Mouse (Mus musculus) neural tube, postnatal 0 days (tissue): ENCODE data around the gene Gstm2. TPM values are rescaled to one million over a fixed set of nuclear protein-coding genes. Genes with fewer than 3 reads are reported as not detected.

ENCODE experiments used
- polyA plus RNA-seq: library from polyadenylated mRNA; unstranded; fragments of >200 nt; fragmentation: Nextera tagmentation; extraction: Ambion mirVana; gene quantifications from 2 replicates; pipeline ENCODE4 v1.2.1, GENCODE M21; 2015

Gene Gstm2
- polyA plus RNA-seq: 12.0 and 19.7 TPM in 2 replicates

GRCm38 (mm10) chr3:107986041-107986562, at the start of gene Gstm2:
Gene Gstm2 (minus strand): TSS chr3:107986453.

GRCm38 (mm10) chr3:108017473-108018189, 31.4 kb upstream of the Gstm2 start, which contains the start of gene Gstm1:
Gene Gstm1 (minus strand): TSS chr3:108017973.

GRCm38 (mm10) chr3:107968724-107969395, 17.4 kb downstream of the Gstm2 start, which contains the start of gene Gstm3:
Gene Gstm3 (minus strand): TSS chr3:107969283.

GRCm38 (mm10) chr3:107943239-107943990, 42.8 kb downstream of the Gstm2 start, which contains the start of gene Gstm6:
Gene Gstm6 (minus strand): TSS chr3:107943749.

Other genes with a start within 250 kb of the Gstm2 start
- 11.9 and 14.0 TPM in 2 replicates for gene Csf1, start 226.0 kb downstream of the Gstm2 start, polyA plus RNA-seq
- not detected in 2 replicates for gene Eps8l3, start 109.2 kb downstream of the Gstm2 start, polyA plus RNA-seq
- gene Gstm5, start 90.6 kb downstream of the Gstm2 start, polyA plus RNA-seq: 376 and 412 TPM in 2 replicates
- 35.9 and 41.4 TPM in 2 replicates for gene Gstm7, start 54.6 kb downstream of the Gstm2 start, polyA plus RNA-seq
- gene Gstm6, start 42.7 kb downstream of the Gstm2 start, polyA plus RNA-seq: 13.3 and 16.4 TPM in 2 replicates
- gene Gstm3, start 17.2 kb downstream of the Gstm2 start, polyA plus RNA-seq: not detected in 2 replicates
- 540 and 612 TPM in 2 replicates for gene Gstm1, start 31.5 kb upstream of the Gstm2 start, polyA plus RNA-seq
- gene Gstm4, start 58.4 kb upstream of the Gstm2 start, polyA plus RNA-seq: 24.6 and 24.8 TPM in 2 replicates
- 46.4 and 51.5 TPM in 2 replicates for gene Ampd2, start 100.2 kb upstream of the Gstm2 start, polyA plus RNA-seq
- 0.09 TPM in 1 of 2 replicates, not detected in the other for gene Gnat2, start 106.3 kb upstream of the Gstm2 start, polyA plus RNA-seq
- gene Gnai3, start 159.7 kb upstream of the Gstm2 start, polyA plus RNA-seq: 74.5 and 76.0 TPM in 2 replicates
- gene Gpr61, start 168.4 kb upstream of the Gstm2 start, polyA plus RNA-seq: 8.6 TPM in 2 replicates
- 13.9 and 16.3 TPM in 2 replicates for gene Amigo1, start 199.9 kb upstream of the Gstm2 start, polyA plus RNA-seq
- 2.4 and 2.7 TPM in 2 replicates for gene Cyb561d1, start 214.8 kb upstream of the Gstm2 start, polyA plus RNA-seq
- 12.6 and 13.1 TPM in 2 replicates for gene Atxn7l2, start 224.5 kb upstream of the Gstm2 start, polyA plus RNA-seq
- gene Sypl2, start 240.2 kb upstream of the Gstm2 start, polyA plus RNA-seq: 0.45 and 0.62 TPM in 2 replicates